Mouse (Mus musculus): ENCODE data around the gene Pbxip1.
A peak's percentile ranks its signal among the peaks of the same experiment; 100 is the strongest.

DNA sequence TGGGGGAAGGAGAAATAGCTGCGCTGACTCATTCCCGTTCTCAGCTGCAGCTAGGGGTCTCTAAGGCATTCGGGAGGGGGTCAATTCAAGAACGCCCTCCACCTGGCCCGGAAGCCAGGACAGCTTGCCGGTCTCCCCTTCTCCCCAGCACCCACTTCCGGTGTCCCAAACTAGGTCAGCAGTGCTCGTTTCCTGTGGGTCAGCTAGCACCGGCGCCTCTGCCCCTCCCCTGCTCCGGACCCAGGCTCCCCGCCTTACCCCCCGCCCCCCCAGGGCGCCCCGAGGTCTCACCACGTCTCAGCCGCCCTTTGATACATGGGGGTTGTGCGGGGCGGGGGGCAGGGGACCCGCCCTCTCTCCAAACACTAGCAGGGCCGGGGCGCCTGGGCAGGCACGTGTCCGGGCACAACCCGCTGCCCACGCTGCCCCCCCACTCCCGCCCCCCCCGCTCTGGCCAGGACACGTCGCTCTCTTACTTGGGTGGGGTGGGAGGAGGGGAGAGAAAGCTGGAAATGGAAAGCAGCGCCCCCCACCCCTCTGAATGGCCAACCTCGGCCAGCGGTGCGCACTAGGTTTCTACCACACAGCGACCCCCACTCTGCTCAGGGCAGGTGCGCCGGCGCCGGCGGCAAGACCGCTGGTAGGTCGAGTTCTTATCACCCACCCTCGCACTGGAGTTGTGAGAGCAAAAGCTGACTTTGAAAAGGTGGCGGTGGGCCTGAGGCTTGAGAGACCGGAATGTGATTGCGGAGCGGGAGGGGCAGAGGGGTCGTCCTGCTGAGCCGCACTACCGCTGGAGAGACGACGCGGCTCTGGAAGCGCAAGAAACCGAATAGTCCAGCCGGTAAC lies 44.6 kb upstream of the Pbxip1 start:
- TF ChIP-seq POLR2A (IDR thresholded peaks at IDR 0.05; ENCODE audit: low read depth, low read length): 0 out of 2 replicates have a peak, but pooled peaks have one; percentile 4
- TF ChIP-seq CTCF (IDR thresholded peaks at IDR 0.05; ENCODE audit: extremely low read depth, insufficient read length, insufficient replicate concordance, low read depth, low read length): no peak
